Mouse (Mus musculus) lung, postnatal 14 days (tissue): Measurements from ENCODE around the gene Gm21119.
"Not testable (repeated sequence)": the region's sequence is repeated elsewhere in the genome, so short reads cannot be mapped to it uniquely, and the experiment has no call there.

Source experiments
- DNase-seq: peaks from one replicate; pipeline ENCODE4 v3.0.0; 2021

The Gm21119 gene

GRCm38 (mm10) chr8:20614619-20615018 lies at the start of gene Gm21119:
Gene Gm21119 (plus strand): TSS chr8:20614919.
- not testable (repeated sequence) for DNase-seq

- not testable (repeated sequence) for DNase-seq
Measured at GRCm38 (mm10) chr8:20566753-20567152, 48.0 kb upstream of the Gm21119 start.

- not testable (repeated sequence) for DNase-seq
Measured at GRCm38 (mm10) chr8:20581081-20581480, 33.6 kb upstream of the Gm21119 start.

GRCm38 (mm10) chr8:20582772-20583171 lies 31.9 kb upstream of the Gm21119 start:
- DNase-seq = not testable (repeated sequence)

GRCm38 (mm10) chr8:20588268-20589177 lies 26.2 kb upstream of the Gm21119 start:
- not testable (repeated sequence) for DNase-seq

GRCm38 (mm10) chr8:20589178-20589539 lies 25.6 kb upstream of the Gm21119 start:
- peak; percentile 18 for DNase-seq

GRCm38 (mm10) chr8:20590117-20590997 lies 24.4 kb upstream of the Gm21119 start:
- peak; percentile 10 for DNase-seq

- DNase-seq = not testable (repeated sequence)
Measured at GRCm38 (mm10) chr8:20591002-20591401, 23.7 kb upstream of the Gm21119 start.

- not testable (repeated sequence) for DNase-seq
Measured at GRCm38 (mm10) chr8:20592732-20593272, 21.9 kb upstream of the Gm21119 start.

GRCm38 (mm10) chr8:20593841-20594240 lies 20.9 kb upstream of the Gm21119 start:
- DNase-seq = peak; percentile 50

- peak; percentile 9 for DNase-seq
Measured at GRCm38 (mm10) chr8:20596081-20596841, 18.5 kb upstream of the Gm21119 start.

- peak; percentile 59 for DNase-seq
Measured at GRCm38 (mm10) chr8:20596842-20597708, 17.6 kb upstream of the Gm21119 start.

GRCm38 (mm10) chr8:20598300-20599170 lies 16.2 kb upstream of the Gm21119 start:
- DNase-seq = not testable (repeated sequence)

- not testable (repeated sequence) for DNase-seq
Measured at GRCm38 (mm10) chr8:20599350-20599749, 15.4 kb upstream of the Gm21119 start.

- not testable (repeated sequence) for DNase-seq
Measured at GRCm38 (mm10) chr8:20610856-20611255, 3.9 kb upstream of the Gm21119 start.

GRCm38 (mm10) chr8:20612721-20613120 lies 2.0 kb upstream of the Gm21119 start:
- not testable (repeated sequence) for DNase-seq

GRCm38 (mm10) chr8:20630766-20631165 lies 16.0 kb downstream of the Gm21119 start:
- DNase-seq = not testable (repeated sequence)

- not testable (repeated sequence) for DNase-seq
Measured at GRCm38 (mm10) chr8:20637931-20638330, 23.2 kb downstream of the Gm21119 start.

GRCm38 (mm10) chr8:20643536-20643935 lies 28.8 kb downstream of the Gm21119 start:
- peak; percentile 7 for DNase-seq

- peak; percentile 10 for DNase-seq
Measured at GRCm38 (mm10) chr8:20652976-20653375, 38.3 kb downstream of the Gm21119 start.
